Mouse (Mus musculus) embryonic facial prominence, embryonic 12.5 days (tissue): Measurements from ENCODE around the gene 4921517D22Rik. TPM values are rescaled to one million over a fixed set of nuclear protein-coding genes. Genes with fewer than 3 reads are reported as not detected.

Experiments used
- ATAC-seq: fragments of 200-750 bp; cut with Nextera tagmentation; 2 replicates; pipeline ENCODE4 v1.8.0; 2017; ENCODE audit not compliant: insufficient number of reproducible peaks, insufficient read depth, low FRiP score, low TSS enrichment
- H3K27ac ChIP-seq: fragments of 300-500 bp; sonication (generic); 2 replicates; pipeline ENCODE4 v1.5.1; 2016; ENCODE audit warnings: mild to moderate bottlenecking
- H3K27me3 ChIP-seq: fragments of 300-500 bp; sonication (generic); 2 replicates; pipeline ENCODE4 v1.6.1; 2016; ENCODE audit warnings: mild to moderate bottlenecking, moderate library complexity
- H3K36me3 ChIP-seq: fragments of 300-500 bp; sonication (generic); 2 replicates; pipeline ENCODE4 v1.6.1; 2016; ENCODE audit warnings: mild to moderate bottlenecking
- H3K4me1 ChIP-seq: fragments of 300-500 bp; sonication (generic); 2 replicates; pipeline ENCODE4 v1.6.1; 2016
- H3K4me2 ChIP-seq: fragments of 300-500 bp; sonication (generic); replicated peaks from 2 replicates; pipeline ENCODE4 v1.6.1; 2016; ENCODE audit warnings: mild to moderate bottlenecking, moderate library complexity
- H3K4me3 ChIP-seq: fragments of 300-500 bp; sonication (generic); 2 replicates; pipeline ENCODE4 v1.5.1; 2016; ENCODE audit warnings: mild to moderate bottlenecking
- H3K9ac ChIP-seq: fragments of 300-500 bp; sonication (generic); 2 replicates; pipeline ENCODE4 v1.6.1; 2016; ENCODE audit warnings: mild to moderate bottlenecking, moderate library complexity
- H3K9me3 ChIP-seq: fragments of 300-500 bp; sonication (generic); 2 replicates; pipeline ENCODE4 v1.6.1; 2016; ENCODE audit warnings: mild to moderate bottlenecking, moderate library complexity
- WGBS: fragments of 180-500 bp; shearing (Covaris S2); methylation state at CpG from one replicate; pipeline ENCODE4 v1.1.7; 2016; 5-methylcytosine and 5-hydroxymethylcytosine counted together
- polyA plus RNA-seq: library from polyadenylated mRNA; unstranded; fragments of >200 nt; fragmentation: Nextera tagmentation; extraction: Ambion mirVana; gene quantifications from 2 replicates; pipeline ENCODE4 v1.2.1, GENCODE M21; 2016

Gene 4921517D22Rik
- polyA plus RNA-seq, 1 experiment from 2014 or later, result not detected

GRCm38 (mm10) chr13:59673597-59673996, 20.3 kb downstream of the 4921517D22Rik start:
- no peaks in the 10 kb centered on the region for H3K36me3 ChIP-seq
- H3K4me1 ChIP-seq, result peaks cover 11% of the 10 kb centered on the region
- H3K27ac ChIP-seq, result no peak overlapping the region
- peak overlapping the region; percentile 73 for H3K4me2 ChIP-seq
- no peaks in the 10 kb centered on the region for H3K9me3 ChIP-seq
- peak overlapping the region; percentile 34; the same call in 1 of the 2 replicates for H3K9ac ChIP-seq
- no peak overlapping the region for H3K4me3 ChIP-seq
- H3K27me3 ChIP-seq, result no peaks in the 10 kb centered on the region
- ATAC-seq, result no peak
- WGBS, result 35% methylated on average over 7 of the region's 7 CpGs

- Histone ChIP-seq H3K9me3 (no peaks in the 10 kb centered on the region), H3K4me2 (no peak overlapping the region), H3K4me1 (peaks cover 14% of the 10 kb centered on the region), H3K36me3 (no peaks in the 10 kb centered on the region), H3K9ac (no peak overlapping the region), H3K4me3 (no peak overlapping the region), H3K27ac (no peak overlapping the region), H3K27me3 (no peaks in the 10 kb centered on the region)
- ATAC-seq, result no peak
- WGBS, result 60% methylated on average over 6 of the region's 6 CpGs
These were observed 21.7 kb downstream of the 4921517D22Rik start for GRCm38 (mm10) chr13:59672248-59672647.

GRCm38 (mm10) chr13:59671521-59671920, 22.4 kb downstream of the 4921517D22Rik start:
- Histone ChIP-seq H3K36me3 (no peaks in the 10 kb centered on the region), H3K4me2 (no peak overlapping the region), H3K4me1 (peaks cover 14% of the 10 kb centered on the region), H3K27me3 (no peaks in the 10 kb centered on the region), H3K4me3 (no peak overlapping the region), H3K9ac (no peak overlapping the region), H3K9me3 (no peaks in the 10 kb centered on the region), H3K27ac (no peak overlapping the region)
- ATAC-seq, result no peak
- 70% methylated on average over 2 of the region's 2 CpGs for WGBS

GRCm38 (mm10) chr13:59669946-59670345, 24.0 kb downstream of the 4921517D22Rik start:
- no peak overlapping the region for H3K9ac ChIP-seq
- H3K9me3 ChIP-seq, result no peaks in the 10 kb centered on the region
- no peak overlapping the region for H3K27ac ChIP-seq
- ATAC-seq, result no peak
- no peaks in the 10 kb centered on the region for H3K27me3 ChIP-seq
- peaks cover 14% of the 10 kb centered on the region for H3K4me1 ChIP-seq
- no peak overlapping the region for H3K4me2 ChIP-seq
- H3K36me3 ChIP-seq, result peaks cover 5% of the 10 kb centered on the region
- no peak overlapping the region for H3K4me3 ChIP-seq
- WGBS, result 86% methylated on average over 10 of the region's 10 CpGs

DNA sequence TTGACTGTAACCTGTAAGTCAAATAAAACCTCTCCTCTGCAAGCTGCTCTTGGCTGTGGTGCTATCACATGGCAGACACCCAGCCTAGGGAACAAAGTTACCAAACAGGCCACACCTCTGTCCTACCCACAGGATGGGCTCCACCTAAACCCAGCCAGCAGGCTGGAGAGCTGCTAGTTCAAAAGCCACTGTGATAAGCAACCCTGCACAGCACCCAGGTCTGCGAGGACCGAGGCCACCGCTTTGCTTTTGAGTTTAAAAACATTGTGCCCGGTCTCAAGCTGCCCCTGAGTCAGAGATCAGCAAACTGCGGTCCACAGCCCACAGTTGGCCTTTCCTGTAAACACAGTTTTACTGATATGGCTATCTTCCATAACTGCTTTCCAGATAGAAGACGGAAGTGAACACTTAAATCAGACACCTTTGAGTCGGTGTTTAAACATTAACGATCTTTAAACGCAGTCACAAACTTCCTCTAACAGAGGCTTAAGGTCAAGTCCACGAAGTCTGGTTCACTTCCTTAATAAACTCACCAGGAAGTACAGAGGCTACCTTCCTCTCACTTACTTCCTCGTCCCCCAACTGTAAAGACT, 25.3 kb downstream of the 4921517D22Rik start:
- ATAC-seq, result no peak
- WGBS, result 77% methylated on average over 11 of the region's 11 CpGs
- Histone ChIP-seq H3K9me3 (no peaks in the 10 kb centered on the region), H3K4me1 (peaks cover 9% of the 10 kb centered on the region), H3K9ac (no peak overlapping the region), H3K27me3 (no peaks in the 10 kb centered on the region), H3K27ac (peak overlapping the region; percentile 50), H3K4me3 (no peak overlapping the region), H3K36me3 (peaks cover 18% of the 10 kb centered on the region), H3K4me2 (no peak overlapping the region)

DNA sequence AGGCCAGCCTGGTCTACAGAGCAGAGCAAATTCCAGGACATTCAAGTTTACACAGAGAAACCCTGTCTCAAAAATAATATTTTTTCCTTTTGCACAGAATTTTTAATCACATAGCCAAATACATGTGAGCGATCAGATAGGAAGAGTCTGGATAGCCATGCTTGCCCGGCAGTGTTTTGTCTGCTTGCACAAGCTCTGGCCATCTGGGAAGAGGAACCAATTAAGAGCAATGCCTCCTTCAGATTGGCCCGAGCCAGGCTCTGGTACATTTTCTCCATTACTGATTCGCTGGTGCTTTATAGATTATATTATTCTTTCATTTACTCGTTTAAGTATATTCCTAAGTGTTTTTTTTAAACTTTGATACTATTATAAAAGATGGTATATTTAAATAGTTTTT, 26.1 kb downstream of the 4921517D22Rik start:
- no peak overlapping the region for H3K27ac ChIP-seq
- no peak overlapping the region for H3K4me2 ChIP-seq
- H3K27me3 ChIP-seq, result no peaks in the 10 kb centered on the region
- H3K36me3 ChIP-seq, result peaks cover 24% of the 10 kb centered on the region
- 89% methylated on average over 5 of the region's 5 CpGs for WGBS
- no peak for ATAC-seq
- no peak overlapping the region for H3K4me3 ChIP-seq
- no peaks in the 10 kb centered on the region for H3K9me3 ChIP-seq
- H3K4me1 ChIP-seq, result 0 out of 2 replicates have a peak, but pooled peaks cover 3% of the 10 kb centered on the region
- no peak overlapping the region for H3K9ac ChIP-seq

DNA sequence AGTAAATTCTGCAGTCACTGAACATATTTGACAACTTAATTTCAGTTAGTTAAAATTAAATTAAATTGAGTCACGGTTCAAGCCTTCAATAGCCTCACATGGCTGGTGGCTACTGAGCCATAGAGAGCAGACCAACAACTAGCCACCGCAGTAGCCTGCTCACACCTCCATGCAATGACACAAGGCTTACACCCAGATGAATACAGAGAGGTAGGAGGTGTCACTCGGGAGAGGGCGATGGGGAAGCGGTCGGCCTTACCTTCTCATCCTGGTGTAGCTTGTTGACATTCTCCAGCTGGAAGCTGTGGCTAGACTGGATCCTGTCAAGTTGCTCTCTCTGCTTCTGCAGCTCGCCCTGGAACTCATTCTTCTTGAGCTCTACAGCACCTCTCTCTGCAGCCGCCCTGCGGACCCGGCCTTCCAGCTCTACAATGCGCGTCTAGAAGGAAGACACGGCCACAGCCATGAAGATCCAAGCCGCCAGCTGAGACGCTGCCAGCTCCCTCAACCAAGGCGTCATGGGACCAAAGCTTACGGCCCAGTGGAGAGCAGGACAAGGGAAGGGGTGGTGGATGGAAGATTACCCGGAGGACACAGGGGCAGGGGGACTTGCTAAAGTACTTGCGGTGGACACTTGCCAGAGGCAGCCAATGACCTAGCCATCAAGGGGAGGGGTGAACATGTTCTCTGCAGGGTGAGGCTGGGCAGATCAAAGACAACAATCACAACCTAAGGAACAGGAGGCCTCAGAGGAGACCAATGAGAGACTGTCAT, 29.8 kb downstream of the 4921517D22Rik start:
- no peaks in the 10 kb centered on the region for H3K27me3 ChIP-seq
- H3K4me2 ChIP-seq, result no peak overlapping the region
- H3K4me3 ChIP-seq, result no peak overlapping the region
- no peak overlapping the region for H3K27ac ChIP-seq
- peaks cover 43% of the 10 kb centered on the region for H3K36me3 ChIP-seq
- no peaks in the 10 kb centered on the region for H3K9me3 ChIP-seq
- WGBS, result 93% methylated on average over 19 of the region's 19 CpGs
- no peak for ATAC-seq
- H3K4me1 ChIP-seq, result 0 out of 2 replicates have a peak, but pooled peaks cover 3% of the 10 kb centered on the region
- no peak overlapping the region for H3K9ac ChIP-seq

GRCm38 (mm10) chr13:59661966-59662365, 31.9 kb downstream of the 4921517D22Rik start:
- Histone ChIP-seq H3K4me3 (no peak overlapping the region), H3K9ac (no peak overlapping the region), H3K27me3 (no peaks in the 10 kb centered on the region), H3K36me3 (peaks cover 51% of the 10 kb centered on the region), H3K4me2 (no peak overlapping the region), H3K4me1 (0 out of 2 replicates have a peak, but pooled peaks cover under 1% of the 10 kb centered on the region), H3K27ac (no peak overlapping the region), H3K9me3 (no peaks in the 10 kb centered on the region)
- ATAC-seq, result no peak
- WGBS, result 94% methylated on average over 12 of the region's 12 CpGs

DNA sequence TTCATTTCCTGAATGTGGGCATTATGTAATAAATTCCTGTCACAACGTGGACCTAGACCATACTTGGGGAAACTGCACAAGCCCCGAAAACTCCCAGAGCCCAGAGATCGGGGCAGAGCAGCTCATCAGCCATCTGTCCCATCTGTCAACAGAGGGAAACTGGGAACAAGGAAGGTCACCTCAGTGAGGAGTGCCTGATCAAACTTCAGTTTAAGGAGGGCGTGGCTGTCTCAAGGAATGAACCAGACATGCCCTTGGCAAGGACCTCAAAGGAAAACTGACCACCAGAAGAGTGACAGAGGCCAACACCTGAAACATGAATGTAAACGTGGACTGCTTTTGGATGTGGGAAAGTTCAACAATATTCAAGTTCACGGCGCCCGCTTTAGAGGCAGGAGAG, 32.5 kb downstream of the 4921517D22Rik start:
- Histone ChIP-seq H3K27me3 (no peaks in the 10 kb centered on the region), H3K9ac (no peak overlapping the region), H3K36me3 (peaks cover 51% of the 10 kb centered on the region), H3K9me3 (no peaks in the 10 kb centered on the region), H3K27ac (no peak overlapping the region), H3K4me3 (no peak overlapping the region), H3K4me1 (peaks cover 6% of the 10 kb centered on the region; the same call in 1 of the 2 replicates), H3K4me2 (no peak overlapping the region)
- 93% methylated on average over 8 of the region's 8 CpGs for WGBS
- ATAC-seq, result no peak

DNA sequence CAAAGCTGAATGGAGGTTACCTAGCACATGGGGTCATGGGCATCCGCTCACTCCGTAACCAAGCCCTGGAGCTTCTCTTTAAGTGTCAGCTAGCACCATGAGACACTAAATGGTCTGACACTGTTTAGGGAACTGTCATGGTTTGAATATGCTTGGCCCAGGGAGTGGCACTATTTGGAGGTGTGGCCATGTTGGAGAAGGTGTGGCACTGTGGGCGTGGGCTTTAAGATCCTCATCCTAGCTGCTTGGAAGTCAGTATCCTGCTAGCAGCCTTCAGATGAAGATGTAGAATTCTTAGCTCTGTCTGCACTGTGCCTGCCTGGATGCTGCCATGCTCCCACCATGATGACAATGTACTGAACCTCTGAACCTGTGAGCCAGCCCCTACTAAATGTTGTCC, 33.5 kb downstream of the 4921517D22Rik start:
- WGBS, result 96% methylated on average over 3 of the region's 3 CpGs
- Histone ChIP-seq H3K36me3 (peaks cover 55% of the 10 kb centered on the region), H3K9ac (no peak overlapping the region), H3K27me3 (no peaks in the 10 kb centered on the region), H3K4me2 (no peak overlapping the region), H3K9me3 (no peaks in the 10 kb centered on the region), H3K27ac (no peak overlapping the region), H3K4me1 (peaks cover 7% of the 10 kb centered on the region; the same call in 1 of the 2 replicates), H3K4me3 (no peak overlapping the region)
- ATAC-seq, result no peak

DNA sequence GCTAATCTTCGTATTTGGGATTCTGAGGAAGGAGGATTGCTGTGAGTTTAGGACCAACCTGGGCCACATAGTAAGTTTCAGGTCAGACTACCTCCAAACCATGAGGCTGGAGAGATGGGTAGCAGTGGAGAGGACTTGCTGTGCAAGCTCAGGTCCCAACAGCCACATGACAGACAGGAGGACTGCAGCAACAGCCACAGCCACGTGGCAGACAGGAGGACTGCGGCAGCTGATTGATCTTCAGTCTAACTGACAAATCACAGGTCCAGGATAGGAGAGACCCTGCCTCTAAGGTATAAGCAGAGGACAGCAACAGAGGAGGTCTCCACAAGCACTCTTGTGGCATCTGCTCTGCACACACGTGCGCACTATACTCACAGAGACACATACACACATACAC, 36.1 kb downstream of the 4921517D22Rik start:
- no peak overlapping the region for H3K27ac ChIP-seq
- WGBS, result 88% methylated on average over 5 of the region's 5 CpGs
- H3K27me3 ChIP-seq, result no peaks in the 10 kb centered on the region
- peaks cover 32% of the 10 kb centered on the region for H3K36me3 ChIP-seq
- H3K4me1 ChIP-seq, result peaks cover 7% of the 10 kb centered on the region; the same call in 1 of the 2 replicates
- no peaks in the 10 kb centered on the region for H3K9me3 ChIP-seq
- ATAC-seq, result no peak
- no peak overlapping the region for H3K4me3 ChIP-seq
- no peak overlapping the region for H3K9ac ChIP-seq
- H3K4me2 ChIP-seq, result no peak overlapping the region

DNA sequence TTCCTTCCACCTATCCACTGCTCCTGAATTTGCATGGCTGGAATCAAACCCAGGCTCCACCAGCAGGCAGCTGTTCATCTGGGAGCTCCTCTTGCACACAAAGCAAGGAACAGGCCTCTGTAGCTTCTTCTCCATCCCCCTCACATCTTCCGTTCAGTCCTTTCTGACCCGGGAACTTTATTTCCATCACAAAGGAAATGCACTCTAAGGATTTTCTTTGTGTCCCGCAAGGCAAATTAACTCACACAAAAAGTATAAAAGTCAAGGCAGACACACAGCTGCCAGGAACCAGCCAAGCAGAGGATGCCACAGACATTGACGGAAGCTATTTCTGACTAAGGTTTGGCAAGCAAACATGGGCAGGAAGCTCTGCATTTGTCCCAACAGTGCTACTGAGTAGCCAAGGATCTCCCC, 36.9 kb downstream of the 4921517D22Rik start:
- Histone ChIP-seq H3K36me3 (peaks cover 24% of the 10 kb centered on the region), H3K27me3 (no peaks in the 10 kb centered on the region), H3K4me2 (no peak overlapping the region), H3K9ac (no peak overlapping the region), H3K4me1 (peaks cover 7% of the 10 kb centered on the region; the same call in 1 of the 2 replicates), H3K9me3 (no peaks in the 10 kb centered on the region), H3K4me3 (no peak overlapping the region), H3K27ac (no peak overlapping the region)
- 52% methylated on average over 4 of the region's 4 CpGs for WGBS
- ATAC-seq, result no peak
